Mouse (Mus musculus) heart, embryonic 10.5 days (tissue): ENCODE measurements at regions not wholly inside any gene's neighbourhood (a gene's known extent, or its start where the extent isn't known, plus 50 kb on each side); places are given as distances from the start of the nearest gene placed in this dataset.

Experiments
- DNase-seq: peaks from one replicate; pipeline ENCODE4 v3.0.0-alpha.2; 2017; ENCODE audit warnings: low spot score
- H3K27ac ChIP-seq: fragments of 300-500 bp; sonication (generic); 2 replicates; pipeline ENCODE4 v1.5.1; 2016; ENCODE audit warnings: mild to moderate bottlenecking
- H3K27me3 ChIP-seq: fragments of 300-500 bp; sonication (generic); 2 replicates; pipeline ENCODE4 v1.6.1; 2016; ENCODE audit warnings: mild to moderate bottlenecking; ENCODE audit not compliant: poor library complexity, insufficient read depth, severe bottlenecking
- H3K36me3 ChIP-seq: fragments of 300-500 bp; sonication (generic); 2 replicates; pipeline ENCODE4 v1.6.1; 2016; ENCODE audit warnings: mild to moderate bottlenecking, moderate library complexity
- H3K4me1 ChIP-seq: fragments of 300-500 bp; sonication (generic); 2 replicates; pipeline ENCODE4 v1.6.1; 2016; ENCODE audit warnings: mild to moderate bottlenecking
- H3K4me3 ChIP-seq: fragments of 300-500 bp; sonication (generic); 2 replicates; pipeline ENCODE4 v1.5.1; 2016; ENCODE audit warnings: mild to moderate bottlenecking, moderate library complexity
- H3K9me3 ChIP-seq: fragments of 300-500 bp; sonication (generic); 2 replicates; pipeline ENCODE4 v1.6.1; 2016; ENCODE audit warnings: mild to moderate bottlenecking, moderate library complexity
- WGBS: fragments of 180-500 bp; shearing (Covaris S2); methylation state at CpG from one replicate; pipeline ENCODE4 v1.1.7; 2016; 5-methylcytosine and 5-hydroxymethylcytosine counted together

- Histone ChIP-seq H3K27me3 (no peaks in the 10 kb centered on the region), H3K9me3 (no peaks in the 10 kb centered on the region), H3K36me3 (no peaks in the 10 kb centered on the region), H3K27ac (no peak overlapping the region), H3K4me1 (no peaks in the 10 kb centered on the region), H3K4me3 (no peak overlapping the region)
- DNase-seq = no peak
- WGBS = 60% methylated on average over 4 of the region's 4 CpGs
These were observed 227.1 kb upstream of the Acvr2a start for GRCm38 (mm10) chr2:48586831-48587169.

- Histone ChIP-seq H3K27me3 (no peaks in the 10 kb centered on the region), H3K4me3 (no peak overlapping the region), H3K27ac (no peak overlapping the region), H3K36me3 (no peaks in the 10 kb centered on the region), H3K9me3 (no peaks in the 10 kb centered on the region), H3K4me1 (no peaks in the 10 kb centered on the region)
- no peak for DNase-seq
These were observed 224.2 kb upstream of the Acvr2a start for GRCm38 (mm10) chr2:48589709-48590108.

GRCm38 (mm10) chr2:48597793-48598583, 215.9 kb upstream of the Acvr2a start:
- no peak for DNase-seq
- H3K9me3 ChIP-seq = no peaks in the 10 kb centered on the region
- H3K4me3 ChIP-seq = no peak overlapping the region
- no peak overlapping the region for H3K27ac ChIP-seq
- WGBS = 72% methylated on average over 5 of the region's 5 CpGs
- H3K4me1 ChIP-seq = no peaks in the 10 kb centered on the region
- H3K27me3 ChIP-seq = no peaks in the 10 kb centered on the region
- H3K36me3 ChIP-seq = no peaks in the 10 kb centered on the region

GRCm38 (mm10) chr2:48599367-48599766, 214.5 kb upstream of the Acvr2a start:
- no peak overlapping the region for H3K27ac ChIP-seq
- WGBS = 86% methylated on average over 5 of the region's 5 CpGs

GRCm38 (mm10) chr2:48601855-48602254, 212.1 kb upstream of the Acvr2a start:
- H3K27me3 ChIP-seq = no peaks in the 10 kb centered on the region
- WGBS = 74% methylated on average over 8 of the region's 8 CpGs
- H3K4me3 ChIP-seq = no peak overlapping the region
- H3K27ac ChIP-seq = no peak overlapping the region
- H3K36me3 ChIP-seq = no peaks in the 10 kb centered on the region
- no peak for DNase-seq
- H3K9me3 ChIP-seq = no peaks in the 10 kb centered on the region
- no peaks in the 10 kb centered on the region for H3K4me1 ChIP-seq

More at GRCm38 (mm10) chr2:48599367-48599766, 214.5 kb upstream of the Acvr2a start:
- Histone ChIP-seq H3K4me3 (no peak overlapping the region), H3K4me1 (no peaks in the 10 kb centered on the region), H3K27me3 (no peaks in the 10 kb centered on the region), H3K36me3 (no peaks in the 10 kb centered on the region), H3K9me3 (no peaks in the 10 kb centered on the region)
- DNase-seq = no peak

GRCm38 (mm10) chr2:48609466-48609865, 204.4 kb upstream of the Acvr2a start:
- no peak overlapping the region for H3K4me3 ChIP-seq
- H3K27ac ChIP-seq = no peak overlapping the region
- no peak for DNase-seq
- H3K36me3 ChIP-seq = no peaks in the 10 kb centered on the region
- no peaks in the 10 kb centered on the region for H3K9me3 ChIP-seq
- WGBS = 80% methylated on average over 3 of the region's 3 CpGs
- no peaks in the 10 kb centered on the region for H3K27me3 ChIP-seq
- H3K4me1 ChIP-seq = no peaks in the 10 kb centered on the region

GRCm38 (mm10) chr2:48612251-48612650, 201.7 kb upstream of the Acvr2a start:
- no peaks in the 10 kb centered on the region for H3K9me3 ChIP-seq
- no peak overlapping the region for H3K4me3 ChIP-seq
- H3K4me1 ChIP-seq = no peaks in the 10 kb centered on the region
- no peak for DNase-seq
- no peaks in the 10 kb centered on the region for H3K27me3 ChIP-seq
- H3K36me3 ChIP-seq = no peaks in the 10 kb centered on the region
- no peak overlapping the region for H3K27ac ChIP-seq
- 66% methylated on average over 3 of the region's 3 CpGs for WGBS

- WGBS = 43% methylated on average over 3 of the region's 3 CpGs
- Histone ChIP-seq H3K27ac (no peak overlapping the region), H3K4me1 (no peaks in the 10 kb centered on the region), H3K27me3 (no peaks in the 10 kb centered on the region), H3K36me3 (no peaks in the 10 kb centered on the region), H3K4me3 (no peak overlapping the region), H3K9me3 (no peaks in the 10 kb centered on the region)
- no peak for DNase-seq
These were observed 196.7 kb upstream of the Acvr2a start for GRCm38 (mm10) chr2:48617141-48617699.

GRCm38 (mm10) chr2:48619042-48619441, 194.9 kb upstream of the Acvr2a start:
- H3K27me3 ChIP-seq = no peaks in the 10 kb centered on the region
- DNase-seq = no peak
- H3K36me3 ChIP-seq = no peaks in the 10 kb centered on the region
- 37% methylated on average over 5 of the region's 5 CpGs for WGBS
- H3K27ac ChIP-seq = no peak overlapping the region
- H3K4me1 ChIP-seq = 0 out of 2 replicates have a peak, but pooled peaks cover 2% of the 10 kb centered on the region
- H3K9me3 ChIP-seq = no peaks in the 10 kb centered on the region
- no peak overlapping the region for H3K4me3 ChIP-seq

- H3K27ac ChIP-seq = no peak overlapping the region
- H3K27me3 ChIP-seq = no peaks in the 10 kb centered on the region
- DNase-seq = no peak
- H3K9me3 ChIP-seq = no peaks in the 10 kb centered on the region
- no peak overlapping the region for H3K4me3 ChIP-seq
- WGBS = 86% methylated on average over 3 of the region's 3 CpGs
- 0 out of 2 replicates have a peak, but pooled peaks cover 4% of the 10 kb centered on the region for H3K4me1 ChIP-seq
- H3K36me3 ChIP-seq = no peaks in the 10 kb centered on the region
These were observed 193.1 kb upstream of the Acvr2a start for GRCm38 (mm10) chr2:48620815-48621214.

GRCm38 (mm10) chr2:48622316-48622715, 191.6 kb upstream of the Acvr2a start:
- no peaks in the 10 kb centered on the region for H3K27me3 ChIP-seq
- no peaks in the 10 kb centered on the region for H3K9me3 ChIP-seq
- H3K4me1 ChIP-seq = 0 out of 2 replicates have a peak, but pooled peaks cover 4% of the 10 kb centered on the region
- no peak overlapping the region for H3K4me3 ChIP-seq
- no peak for DNase-seq
- 86% methylated on average over 1 of the region's 1 CpGs for WGBS
- no peaks in the 10 kb centered on the region for H3K36me3 ChIP-seq
- H3K27ac ChIP-seq = no peak overlapping the region

GRCm38 (mm10) chr2:48624040-48624439, 189.9 kb upstream of the Acvr2a start:
- no peak for DNase-seq
- H3K4me1 ChIP-seq = 0 out of 2 replicates have a peak, but pooled peaks cover 4% of the 10 kb centered on the region
- 63% methylated on average over 6 of the region's 6 CpGs for WGBS

GRCm38 (mm10) chr2:48624461-48624860, 189.4 kb upstream of the Acvr2a start:
- 0 out of 2 replicates have a peak, but pooled peaks cover 4% of the 10 kb centered on the region for H3K4me1 ChIP-seq
- no peaks in the 10 kb centered on the region for H3K36me3 ChIP-seq
- H3K27ac ChIP-seq = no peak overlapping the region
- 76% methylated on average over 2 of the region's 2 CpGs for WGBS
- DNase-seq = no peak
- H3K4me3 ChIP-seq = no peak overlapping the region
- H3K27me3 ChIP-seq = no peaks in the 10 kb centered on the region
- H3K9me3 ChIP-seq = no peaks in the 10 kb centered on the region

More at GRCm38 (mm10) chr2:48624040-48624439, 189.9 kb upstream of the Acvr2a start:
- H3K36me3 ChIP-seq = no peaks in the 10 kb centered on the region
- no peaks in the 10 kb centered on the region for H3K27me3 ChIP-seq
- no peak overlapping the region for H3K4me3 ChIP-seq
- no peaks in the 10 kb centered on the region for H3K9me3 ChIP-seq
- H3K27ac ChIP-seq = no peak overlapping the region
